15 mouse cellular contexts compared by ENCODE assay signal in the genomic region with DNA sequence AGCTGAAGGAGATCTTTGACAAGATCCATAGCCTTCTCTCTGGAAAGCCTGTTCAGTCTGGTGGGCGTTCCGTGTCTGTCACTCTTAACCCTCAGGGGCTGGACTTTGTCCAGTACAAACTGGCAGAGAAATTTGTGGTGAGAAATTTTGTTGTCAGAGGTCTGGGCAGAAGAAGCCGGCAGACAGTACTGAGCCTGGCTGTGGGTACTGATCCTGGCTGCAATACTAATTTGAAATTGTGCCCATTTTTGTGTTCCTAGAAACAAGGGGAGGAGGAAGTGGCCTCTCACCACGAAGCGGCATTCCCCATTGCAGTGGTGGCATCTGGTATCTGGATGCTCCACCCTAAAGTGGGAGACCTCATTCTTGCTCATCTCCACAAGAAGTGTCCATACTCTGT. TPM values are rescaled to one million over a fixed set of nuclear protein-coding genes. Genes with fewer than 3 reads are reported as not detected.
DNase-seq lines count a peak whose midpoint lies in the region.
"Had no signal": no experiment of that assay in that cellular context is flagged by ENCODE, and none has a peak within 500 bp of the region (broad histone marks: within the 10 kb centered on the region; RNA-seq: fewer than 3 reads in every experiment).

No protein-coding gene starts in this region.

- DNase-seq in kidney, adult 9 months, result peak; percentile 28
- DNase-seq in kidney, adult 11 months, result no peak
- DNase-seq in 3T3-L1 (ENCODE audit: low read depth, low spot score), result peak; percentile 53
- peak; percentile 76 for DNase-seq in Muller cell, postnatal 12 days (ENCODE audit: inconsistent ontology term)
- no peak for DNase-seq in left cerebral cortex, postnatal 14 days (ENCODE audit: low spot score in 2 of 2)
- DNase-seq in left cerebral cortex, adult 18-20 months (ENCODE audit: low spot score in 2 of 2), result no peak
- DNase-seq: adrenal gland, adult 8-10 months; adrenal gland, postnatal 14 days; adrenal gland, postnatal 36 days; B cell, adult 2 months; cerebellum, adult 11-12 months; cerebellum, adult 2 months; cerebellum, adult 9-10 months; cerebellum, postnatal 25 days; forebrain, postnatal 0 days had no signal

- intact Hi-C loops in left cerebral cortex, postnatal 14 days (cut with DNase I), result loop anchor here (5.0 kb wide), 1 partner anchor 43 kb away; no protein-coding TSS in a partner anchor

RNA-seq across cellular contexts. Expression of a gene that starts 13.7 kb away (rescaled TPM):
- total RNA-seq in left cerebral cortex, postnatal 14 days (2021), result 10 to 100 TPM; 35.9 to 37.4 TPM
- 10 to 100 TPM; 44.0 to 49.5 TPM for total RNA-seq in left cerebral cortex, adult 18-20 months (2021)

RNA-seq across cellular contexts. Expression of a gene that starts 16.5 kb away (rescaled TPM):
- 1,000 to 10,000 TPM in 1 of 2 experiments, 100 to 1,000 TPM in 1; 952 to 1,021 TPM for total RNA-seq in left cerebral cortex, postnatal 14 days (2021)
- 100 to 1,000 TPM; 825 to 827 TPM for total RNA-seq in left cerebral cortex, adult 18-20 months (2021)

RNA-seq across cellular contexts. Expression of a gene that starts 59.9 kb away (rescaled TPM):
- total RNA-seq in left cerebral cortex, postnatal 14 days (2021), result 10 to 100 TPM; 92.6 to 95.3 TPM
- total RNA-seq in left cerebral cortex, adult 18-20 months (2021), result 10 to 100 TPM; 84.6 to 94.6 TPM

Comparison
In these comparisons a context has a peak if more than half of its experiments do, and no peak if none do; other contexts are left out.
1. DNase-seq: peak in kidney, adult 9 months (single experiment), 3T3-L1 (single experiment) and Muller cell, postnatal 12 days (single experiment); none in kidney, adult 11 months (single experiment), left cerebral cortex, postnatal 14 days (0 of 2) and left cerebral cortex, adult 18-20 months (0 of 2).